Mouse (Mus musculus): ENCODE results near the gene Olfr574.

DNA sequence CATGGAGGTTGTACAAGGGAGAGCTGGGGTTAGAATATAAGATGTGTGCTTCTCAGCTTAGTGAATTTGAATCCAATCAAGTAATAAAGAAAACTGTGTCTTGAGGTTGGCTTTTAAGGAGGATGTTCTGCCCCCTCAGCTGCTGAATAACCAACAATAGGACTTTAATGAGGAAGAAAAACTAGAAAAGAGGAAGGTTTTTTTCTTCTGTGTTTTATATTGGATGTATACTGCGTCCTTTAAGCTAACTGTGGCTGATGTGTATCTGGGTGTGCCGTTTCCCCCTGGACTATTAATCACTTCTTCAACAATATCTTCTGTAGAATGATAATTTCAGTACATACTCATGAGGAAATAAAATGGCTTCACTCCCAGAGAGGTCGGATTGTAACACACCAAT lies 21.2 kb upstream of the Olfr574 start:
- TF ChIP-seq CTCF (IDR thresholded peaks at IDR 0.05; ENCODE audit: control insufficient read depth, insufficient read depth, insufficient replicate concordance, low read depth, low read length) (no peak), POLR2A (IDR thresholded peaks at IDR 0.05; ENCODE audit: control insufficient read depth, low read depth, low read length) (no peak)

All from testis, adult 2 months (tissue).